In genomic region chr1:172261477-172262078, GRCm38 (mm10) we compare ENCODE assay signal across 8 mouse cellular contexts. TPM values are rescaled to one million over a fixed set of nuclear protein-coding genes. Genes with fewer than 3 reads are reported as not detected.
DNase-seq lines count a peak whose midpoint lies in the region; ATAC-seq and TF ChIP-seq lines count a peak whose summit lies in the region.

Gene Igsf8, plus strand, starts transcription at chr1:172261641.

- H3K79me3 ChIP-seq in C2C12 (ENCODE audit: low read depth): no peaks in the 10 kb centered on the region

- no peak for TF ChIP-seq CTCF in C2C12 (IDR thresholded peaks at IDR 0.05; ENCODE audit: control insufficient read depth, insufficient read depth, insufficient read length)
- TF ChIP-seq CTCF in embryonic fibroblast, embryonic 13.5 days (IDR thresholded peaks at IDR 0.05; ENCODE audit: borderline replicate concordance, insufficient read depth, low read length): no peak
- no peak for TF ChIP-seq CTCF in hindbrain, postnatal 0 days (IDR thresholded peaks at IDR 0.05; ENCODE audit: low read depth)

- no peaks in the 10 kb centered on the region for H3K9me3 ChIP-seq in hindbrain, postnatal 0 days (ENCODE audit: low read length)
- H3K9me3 ChIP-seq in megakaryocyte, embryonic 14.5 days: peaks cover 5% of the 10 kb centered on the region

- H3K9ac ChIP-seq in hindbrain, postnatal 0 days (replicated peaks; ENCODE audit: low read length): no peak within 1 kb of the TSS

- H3K27me3 ChIP-seq in C2C12 (ENCODE audit: control insufficient read depth, insufficient read depth, insufficient read length): no peaks in the 10 kb centered on the region
- H3K27me3 ChIP-seq in hindbrain, postnatal 0 days (ENCODE audit: insufficient read depth, low read length): no peaks in the 10 kb centered on the region
- H3K27me3 ChIP-seq in megakaryocyte, embryonic 14.5 days (replicated peaks): peaks cover 6% of the 10 kb centered on the region

- no peak for ATAC-seq in hindbrain, postnatal 0 days
- no peak for ATAC-seq in inflammation-experienced regulatory T-cells, adult 6 months

- H3K27ac ChIP-seq in embryonic fibroblast, embryonic 13.5 days (ENCODE audit: insufficient read depth, low read length): no peak within 1 kb of the TSS
- H3K27ac ChIP-seq in hindbrain, postnatal 0 days: peak within 1 kb of the TSS; percentile 11; the same call in 1 of the 2 replicates

- no peaks in the 10 kb centered on the region for H3K79me2 ChIP-seq in C2C12 (ENCODE audit: control insufficient read depth, insufficient read depth)

- no peak within 1 kb of the TSS for H3K4me2 ChIP-seq in hindbrain, postnatal 0 days (ENCODE audit: low read depth, low read length)

- no peak for TF ChIP-seq POLR2A in embryonic fibroblast, embryonic 13.5 days (IDR thresholded peaks at IDR 0.05; ENCODE audit: low read depth, low read length)

- H3ac ChIP-seq in C2C12 (ENCODE audit: control insufficient read depth, insufficient read length, low read depth): no peak within 1 kb of the TSS

- H3K4me3 ChIP-seq in C2C12 (ENCODE audit: insufficient read depth, poor library complexity, severe bottlenecking): no peak within 1 kb of the TSS
- no peak within 1 kb of the TSS for H3K4me3 ChIP-seq in embryonic fibroblast, embryonic 13.5 days (ENCODE audit: insufficient read depth, low read length)
- no peak within 1 kb of the TSS for H3K4me3 ChIP-seq in hindbrain, postnatal 0 days (ENCODE audit: low read length)
- H3K4me3 ChIP-seq in megakaryocyte, embryonic 14.5 days (replicated peaks): no peak within 1 kb of the TSS

- DNase-seq in frontal cortex, adult 2 months (ENCODE audit: extremely low spot score in 1 of 2, low spot score in 1 of 2): no peak
- no peak for DNase-seq in frontal cortex, postnatal 10 days (ENCODE audit: low spot score in 2 of 2)
- no peak for DNase-seq in hindbrain, postnatal 0 days (ENCODE audit: low spot score)
- DNase-seq in thymus, postnatal 36 days: no peak

- H3K36me3 ChIP-seq in C2C12 (ENCODE audit: control insufficient read depth, insufficient read depth): no peaks in the 10 kb centered on the region
- H3K36me3 ChIP-seq in hindbrain, postnatal 0 days (ENCODE audit: insufficient read depth, low read length): no peaks in the 10 kb centered on the region
- H3K36me3 ChIP-seq in megakaryocyte, embryonic 14.5 days (replicated peaks; ENCODE audit: low read length): no peaks in the 10 kb centered on the region

- 19% methylated on average over 8 of the region's 8 CpGs for WGBS in hindbrain, postnatal 0 days

- H3K4me1 ChIP-seq in embryonic fibroblast, embryonic 13.5 days (ENCODE audit: control insufficient read depth, insufficient read depth, low read length): no peaks in the 10 kb centered on the region
- H3K4me1 ChIP-seq in hindbrain, postnatal 0 days (ENCODE audit: insufficient read depth, low read length): no peaks in the 10 kb centered on the region
- no peaks in the 10 kb centered on the region for H3K4me1 ChIP-seq in megakaryocyte, embryonic 14.5 days

TF ChIP-seq in C2C12, 6 proteins besides CTCF, POLR2A, EP300 and RAD21:
- no peak for TF ChIP-seq FOSL1 (IDR thresholded peaks at IDR 0.05; ENCODE audit: insufficient read depth, low read length, poor library complexity, severe bottlenecking)

RNA-seq across cellular contexts. Expression of gene Igsf8, which starts in this region (rescaled TPM):
- 230 and 251 TPM in 2 replicates for polyA plus RNA-seq in frontal cortex, adult 2 months (2012; rRNA removed)
- polyA plus RNA-seq in C2C12 (2012; fragmentation: generic; extraction: Trizol): 95.3 TPM
- 49.8 and 55.6 TPM in 2 replicates for polyA plus RNA-seq in embryonic fibroblast, embryonic 13.5 days (2011; ENCODE audit: insufficient read length, low read depth, missing spikeins)
- total RNA-seq in hindbrain, postnatal 0 days (2014; rRNA removed): 136 and 150 TPM in 2 replicates
- polyA plus RNA-seq in hindbrain, postnatal 0 days (2015; fragmentation: Nextera tagmentation; extraction: Ambion mirVana): 90.2 and 90.8 TPM in 2 replicates
- polyA plus RNA-seq in megakaryocyte, embryonic 14.5 days (2012; ENCODE audit: insufficient read depth, low replicate concordance): 18.9 and 46.3 TPM in 2 replicates
- polyA plus RNA-seq in inflammation-experienced regulatory T-cells, adult 6 months (2017; shearing (Covaris generic)): 1 to 10 TPM; 3.8 to 5.4 (median 5.2) TPM
